ENCODE assay signal across 29 mouse cellular contexts in the genomic region with DNA sequence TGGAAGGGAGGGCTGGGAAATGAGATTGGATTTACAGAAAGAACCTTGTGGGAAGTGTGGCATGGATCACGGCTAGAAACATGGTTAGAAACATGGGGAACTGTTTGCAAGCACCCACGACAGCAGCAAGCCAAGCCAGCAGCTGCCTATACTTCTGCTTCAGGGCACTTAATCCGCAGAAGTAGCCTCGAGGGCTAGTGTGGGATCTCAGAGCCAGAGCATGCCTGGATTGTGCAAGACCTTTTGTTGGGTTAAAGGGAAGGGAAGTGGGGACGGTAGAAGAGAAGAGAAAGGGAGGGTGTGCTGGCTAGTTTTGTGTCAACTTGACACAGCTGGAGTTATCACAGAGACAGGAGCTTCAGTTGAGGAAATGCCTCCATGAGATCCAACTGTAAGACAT. TPM values are rescaled to one million over a fixed set of nuclear protein-coding genes. Genes with fewer than 3 reads are reported as not detected.
A peak's percentile ranks its signal among the peaks of the same experiment; 100 is the strongest.
DNase-seq lines count a peak whose midpoint lies in the region; ATAC-seq and TF ChIP-seq lines count a peak whose summit lies in the region.
"Had no signal": no experiment of that assay in that cellular context is flagged by ENCODE, and none has a peak within 500 bp of the region (broad histone marks: within the 10 kb centered on the region; RNA-seq: fewer than 3 reads in every experiment).

No protein-coding gene starts in this region.

- no peaks in the 10 kb centered on the region for H3K36me3 ChIP-seq in forebrain, embryonic 12.5 days (replicated peaks)
- H3K36me3 ChIP-seq: forebrain, embryonic 10.5 days; hindbrain, embryonic 13.5 days; kidney, embryonic 15.5 days; liver, embryonic 12.5 days; neural tube, embryonic 15.5 days had no signal

- no peak for TF ChIP-seq CTCF in left cerebral cortex, adult 2 months (IDR thresholded peaks at IDR 0.05)

- H3K4me2 ChIP-seq in forebrain, embryonic 12.5 days: no peak overlapping the region
- H3K4me2 ChIP-seq: hindbrain, embryonic 13.5 days; kidney, embryonic 15.5 days; liver, embryonic 12.5 days; lung, embryonic 14.5 days; neural tube, embryonic 15.5 days had no signal

- H3K27me3 ChIP-seq in forebrain, embryonic 12.5 days: no peaks in the 10 kb centered on the region
- H3K27me3 ChIP-seq: kidney, embryonic 15.5 days; liver, embryonic 12.5 days; neural tube, embryonic 15.5 days had no signal

- WGBS in forebrain, embryonic 12.5 days: 68% methylated on average over 5 of the region's 5 CpGs

- H3K9ac ChIP-seq in forebrain, embryonic 12.5 days: no peak overlapping the region
- H3K9ac ChIP-seq: forebrain, postnatal 0 days; hindbrain, embryonic 13.5 days; kidney, embryonic 15.5 days; liver, embryonic 12.5 days; lung, embryonic 14.5 days; neural tube, embryonic 15.5 days had no signal

- ATAC-seq in granulocyte monocyte progenitor cell, adult 5-6 weeks (replicated peaks; ENCODE audit: poor library complexity, severe bottlenecking): peak; percentile 84
- ATAC-seq in megakaryocyte progenitor cell, adult 5-6 weeks (replicated peaks; ENCODE audit: poor library complexity): peak; percentile 77
- ATAC-seq in forebrain, embryonic 12.5 days (ENCODE audit: low FRiP score): no peak
- ATAC-seq in activated CD4-positive, CD25-positive, alpha-beta regulatory T cell, adult 4 months: no peak
- ATAC-seq: forebrain, postnatal 0 days; liver, embryonic 12.5 days; midbrain, embryonic 16.5 days; Patski had no signal

- H3K27ac ChIP-seq in left cerebral cortex, adult 2 months: peak overlapping the region; percentile 67; the same call in 1 of the 2 replicates
- H3K27ac ChIP-seq in forebrain, embryonic 12.5 days: no peak overlapping the region
- H3K27ac ChIP-seq: forebrain, embryonic 10.5 days; heart, adult 2 months; hindbrain, embryonic 13.5 days; kidney, embryonic 15.5 days; liver, embryonic 12.5 days; neural tube, embryonic 15.5 days; stomach, postnatal 0 days had no signal

- H3K9me3 ChIP-seq in forebrain, embryonic 12.5 days: no peaks in the 10 kb centered on the region
- H3K9me3 ChIP-seq: forebrain, embryonic 10.5 days; hindbrain, embryonic 13.5 days; kidney, embryonic 15.5 days; liver, embryonic 12.5 days; neural tube, embryonic 15.5 days had no signal

- no peaks in the 10 kb centered on the region; the same call in 1 of the 2 replicates for H3K4me1 ChIP-seq in forebrain, embryonic 12.5 days
- H3K4me1 ChIP-seq: forebrain, embryonic 10.5 days; hindbrain, embryonic 13.5 days; liver, embryonic 12.5 days; neural tube, embryonic 15.5 days had no signal

- DNase-seq in left cerebral cortex, adult 2 months (ENCODE audit: extremely low spot score in 1 of 2, low spot score in 2 of 2): no peak
- DNase-seq in left cerebral cortex, adult 8-10 months (ENCODE audit: low spot score in 2 of 2): no peak
- peak; percentile 36 for DNase-seq in NIH3T3 (ENCODE audit: low read depth)
- DNase-seq: adrenal gland, adult 8-10 months; cerebellum, adult 9-10 months; forebrain, postnatal 0 days; gastrocnemius, postnatal 25 days; heart, adult 2 months; kidney, adult 11 months; kidney, postnatal 36 days; layer of hippocampus, adult 9-11 months; lung, embryonic 14.5 days; right cerebral cortex, adult 18-20 months; thymus, adult 2 months; thymus, postnatal 4 days had no signal

- no peak overlapping the region for H3K4me3 ChIP-seq in left cerebral cortex, adult 2 months
- H3K4me3 ChIP-seq in forebrain, embryonic 12.5 days (replicated peaks): no peak overlapping the region
- H3K4me3 ChIP-seq: forebrain, embryonic 10.5 days; heart, adult 2 months; hindbrain, embryonic 13.5 days; kidney, embryonic 15.5 days; liver, embryonic 12.5 days; neural tube, embryonic 15.5 days had no signal

- intact Hi-C loops in left cerebral cortex, adult 2 months (cut with DNase I): no loop called here

RNA-seq across cellular contexts. Expression of gene Cd6, which starts 26.1 kb away (rescaled TPM):
- 1 to 10 TPM; 2.3 to 2.8 TPM for total RNA-seq in left cerebral cortex, adult 2 months (2021)
- 1 to 10 TPM; 1.5 to 4.1 (median 2.2) TPM for total RNA-seq in left cerebral cortex, adult 8-10 months (2022)
- total RNA-seq in granulocyte monocyte progenitor cell, adult 5-6 weeks (2014; fragmentation: Nextera tagmentation): 0.28 and 3.8 TPM in 2 replicates
- 0.21 and 0.26 TPM in 2 replicates for total RNA-seq in granulocyte monocyte progenitor cell, adult 5-6 weeks (2017)
- 0.46 and 0.69 TPM in 2 replicates for total RNA-seq in megakaryocyte progenitor cell, adult 5-6 weeks (2015)
- 1.3 and 1.4 TPM in 2 replicates for total RNA-seq in megakaryocyte progenitor cell, adult 5-6 weeks (2017)
- not detected in 2 replicates for polyA plus RNA-seq in forebrain, embryonic 12.5 days (2016; fragmentation: Nextera tagmentation; extraction: Ambion mirVana)
- polyA plus RNA-seq in activated CD4-positive, CD25-positive, alpha-beta regulatory T cell, adult 4 months (2017; shearing (Covaris generic)): 100 to 1,000 TPM; 365 to 512 TPM
- total RNA-seq: forebrain, postnatal 0 days had no signal
- polyA plus RNA-seq: embryonic facial prominence, embryonic 11.5 days; forebrain, embryonic 10.5 days; heart, embryonic 14.5 days; hindbrain, embryonic 13.5 days; liver, embryonic 12.5 days; midbrain, embryonic 16.5 days; neural tube, embryonic 15.5 days had no signal

RNA-seq across cellular contexts. Expression of gene Slc15a3, which starts 35.8 kb away (rescaled TPM):
- total RNA-seq in left cerebral cortex, adult 2 months (2021): 1 to 10 TPM; 1.1 to 1.3 TPM
- 10 to 100 TPM in 1 of 4 experiments, 1 to 10 TPM in 3; 1.2 to 11.7 (median 3.9) TPM for total RNA-seq in left cerebral cortex, adult 8-10 months (2022)
- 0.99 and 1.0 TPM in 2 replicates for total RNA-seq in granulocyte monocyte progenitor cell, adult 5-6 weeks (2014; fragmentation: Nextera tagmentation)
- total RNA-seq in granulocyte monocyte progenitor cell, adult 5-6 weeks (2017): 0.22 and 0.88 TPM in 2 replicates
- 0.57 and 0.85 TPM in 2 replicates for total RNA-seq in megakaryocyte progenitor cell, adult 5-6 weeks (2015)
- 0.37 and 1.5 TPM in 2 replicates for total RNA-seq in megakaryocyte progenitor cell, adult 5-6 weeks (2017)
- 0.12 and 0.38 TPM in 2 replicates for polyA plus RNA-seq in forebrain, embryonic 12.5 days (2016; fragmentation: Nextera tagmentation; extraction: Ambion mirVana)
- 1 to 10 TPM; 3.8 to 6.2 TPM for polyA plus RNA-seq in activated CD4-positive, CD25-positive, alpha-beta regulatory T cell, adult 4 months (2017; shearing (Covaris generic))

Comparison
In these comparisons a context has a peak if more than half of its experiments do, and no peak if none do; other contexts are left out.
1. ATAC-seq: peak in granulocyte monocyte progenitor cell, adult 5-6 weeks (single experiment) and megakaryocyte progenitor cell, adult 5-6 weeks (single experiment); none in forebrain, embryonic 12.5 days (single experiment) and activated CD4-positive, CD25-positive, alpha-beta regulatory T cell, adult 4 months (single experiment).